Mouse (Mus musculus): ENCODE data around the gene Med8.

DNA sequence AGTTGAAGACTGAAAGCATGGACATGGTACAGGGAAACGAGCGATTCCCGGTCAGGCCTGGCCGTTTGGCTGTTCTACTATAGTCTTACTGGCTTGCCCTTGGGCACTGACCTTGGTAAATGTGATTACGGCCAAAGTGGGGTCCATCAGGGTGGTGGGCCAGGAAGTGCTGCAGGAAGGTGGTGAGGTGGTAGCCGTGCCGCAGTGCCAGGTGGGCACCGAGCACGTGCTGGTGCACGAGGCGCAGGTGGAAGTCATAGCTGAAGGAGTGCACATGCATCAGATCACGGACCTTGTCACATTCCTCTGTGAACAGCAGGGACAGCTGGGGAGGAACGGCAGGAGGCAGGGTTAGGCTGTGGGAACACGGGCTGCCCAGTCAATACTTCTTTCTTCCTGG lies 43.1 kb upstream of the Med8 start:
- TF ChIP-seq CTCF (IDR thresholded peaks at IDR 0.05; ENCODE audit: control insufficient read depth, insufficient read depth, low read length) (no peak), POLR2A (IDR thresholded peaks at IDR 0.05; ENCODE audit: borderline replicate concordance, control insufficient read depth, low read depth, low read length) (no peak)
